Mouse (Mus musculus): ENCODE data around the gene 2210017I01Rik.

DNA sequence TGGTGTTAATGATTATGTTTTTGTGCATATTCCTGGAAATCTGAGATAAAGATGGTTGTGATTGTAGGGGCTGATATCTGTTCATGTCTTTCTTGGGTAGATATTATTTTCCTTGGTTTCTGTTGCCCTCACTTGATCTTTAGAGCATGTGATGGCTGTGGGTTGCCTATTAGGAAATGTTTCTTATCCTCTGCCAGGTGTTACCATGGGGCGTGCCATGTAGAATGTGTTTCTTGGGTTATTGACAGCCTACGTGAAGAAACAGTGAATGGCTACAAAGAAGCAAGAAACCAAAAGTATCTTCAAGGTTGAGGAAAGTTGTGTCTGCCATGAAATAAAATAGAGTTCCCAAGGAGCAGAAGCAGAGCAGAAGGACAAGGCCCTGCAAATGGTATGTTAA, 8.9 kb downstream of the 2210017I01Rik start:
- TF ChIP-seq EP300 (IDR thresholded peaks at IDR 0.05; ENCODE audit: low read depth) (no peak), CTCF (IDR thresholded peaks at IDR 0.05; ENCODE audit: low read depth) (no peak)

Data from liver, embryonic 14.5 days (tissue).